Mouse (Mus musculus) c-Kit-negative CD71-positive TER-119-positive erythroid progenitor cells, embryonic 14.5 days (primary cell): Measurements from ENCODE around the gene Traf3.

Experiments used
- DNase-seq: peaks from one replicate; pipeline ENCODE4 v3.0.0-alpha.2; 2013; ENCODE audit warnings: low read depth, low spot score

Traf3 gene

DNA sequence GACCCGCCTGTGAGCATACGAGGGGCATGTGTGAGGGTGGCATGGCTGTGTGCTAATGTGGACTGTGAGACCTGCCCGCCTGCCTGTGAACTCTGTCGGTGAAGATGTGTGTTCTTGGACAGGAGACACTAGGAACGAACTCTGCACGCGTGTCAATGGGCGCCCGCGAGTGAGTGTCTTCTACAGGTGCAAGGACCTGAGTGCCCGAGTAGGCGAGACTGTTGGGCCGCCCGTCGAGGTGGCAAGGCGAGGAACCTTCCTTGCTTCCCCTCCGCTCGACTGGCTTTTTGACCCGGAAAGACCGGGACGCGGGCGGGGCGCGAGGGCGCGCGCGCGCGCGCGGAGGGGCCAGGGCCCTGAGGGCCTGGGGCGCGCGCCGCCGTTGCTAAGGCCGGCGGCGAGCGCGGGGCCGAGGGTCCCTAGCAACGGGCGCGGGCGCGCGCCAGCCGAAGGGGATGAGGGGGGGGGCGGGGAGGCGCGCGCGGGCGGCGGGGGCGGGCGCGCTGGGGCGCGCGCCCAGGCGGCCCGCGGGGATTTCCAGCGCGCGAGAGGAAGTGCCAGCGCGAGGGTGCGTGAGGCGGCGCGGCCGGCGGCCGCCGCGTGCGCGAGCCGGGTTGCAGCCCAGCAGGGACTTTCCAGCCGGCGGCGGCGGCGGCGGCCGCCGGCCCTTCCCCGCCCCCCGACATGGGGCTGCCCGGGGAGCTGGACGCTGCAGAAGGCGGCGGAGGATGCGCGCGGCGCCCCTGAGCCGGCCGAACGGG is at the start of gene Traf3:
Gene Traf3, plus strand, starts transcription at position 540 of the 761 bp plus-strand sequence.
- DNase-seq = no peak

GRCm38 (mm10) chr12:111119506-111120085 is 46.6 kb upstream of the Traf3 start:
- no peak for DNase-seq

DNA sequence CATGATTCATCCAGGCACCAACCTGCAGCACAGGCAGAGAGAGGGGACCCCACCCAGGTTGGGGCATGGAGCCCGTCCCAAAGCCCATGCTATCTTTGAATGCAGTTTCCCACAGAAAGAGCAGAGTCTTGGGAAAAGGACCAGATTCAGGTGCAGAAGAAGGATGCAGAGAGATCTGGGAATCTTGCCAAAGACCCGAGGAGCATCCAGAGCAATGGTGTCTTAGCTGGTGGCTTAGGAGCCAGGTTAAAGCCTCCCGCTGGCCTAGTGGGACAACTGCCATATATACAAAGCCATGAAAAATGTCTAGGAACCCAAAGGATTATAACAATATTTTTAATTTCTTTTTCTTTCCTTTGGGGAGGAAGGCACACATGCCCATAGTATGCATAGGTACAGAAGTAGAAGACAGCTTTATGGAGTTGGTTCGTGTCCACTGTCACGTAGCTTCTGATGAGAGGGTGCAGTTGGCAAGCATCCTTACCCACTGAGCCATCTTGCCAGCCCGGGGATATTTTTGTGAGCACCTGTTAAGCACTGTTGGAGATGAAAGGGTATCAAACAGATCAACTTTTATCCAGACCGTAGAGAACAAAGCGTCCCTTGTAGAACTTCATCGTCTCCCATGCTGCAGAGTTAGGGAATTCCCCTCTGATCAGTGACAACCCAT is 45.1 kb upstream of the Traf3 start:
- DNase-seq = no peak

GRCm38 (mm10) chr12:111122332-111122852 is 43.8 kb upstream of the Traf3 start:
- DNase-seq = peak; percentile 12

- no peak for DNase-seq
Measured at GRCm38 (mm10) chr12:111124601-111125260, 41.4 kb upstream of the Traf3 start.

DNA sequence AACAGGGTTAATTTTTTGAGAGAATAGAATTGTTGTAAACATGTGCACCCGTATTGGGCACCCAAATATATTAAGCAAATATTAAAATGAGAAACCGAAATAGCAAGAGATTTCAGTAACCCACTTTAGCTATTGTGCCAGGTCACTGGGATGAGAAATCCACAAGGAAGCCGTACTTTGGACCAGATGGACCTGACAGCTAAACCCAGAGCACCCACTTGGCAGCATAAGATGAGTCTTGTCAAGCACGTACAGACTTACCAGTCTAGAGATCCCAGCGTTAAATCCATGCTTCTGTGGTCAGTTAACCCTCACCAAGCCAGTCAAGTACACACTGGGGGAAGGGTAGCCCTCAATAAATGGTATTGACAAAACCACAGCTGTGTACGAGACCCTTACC is 40.5 kb upstream of the Traf3 start:
- no peak for DNase-seq

- DNase-seq = no peak
Measured at GRCm38 (mm10) chr12:111134169-111134568, 32.0 kb upstream of the Traf3 start.

DNA sequence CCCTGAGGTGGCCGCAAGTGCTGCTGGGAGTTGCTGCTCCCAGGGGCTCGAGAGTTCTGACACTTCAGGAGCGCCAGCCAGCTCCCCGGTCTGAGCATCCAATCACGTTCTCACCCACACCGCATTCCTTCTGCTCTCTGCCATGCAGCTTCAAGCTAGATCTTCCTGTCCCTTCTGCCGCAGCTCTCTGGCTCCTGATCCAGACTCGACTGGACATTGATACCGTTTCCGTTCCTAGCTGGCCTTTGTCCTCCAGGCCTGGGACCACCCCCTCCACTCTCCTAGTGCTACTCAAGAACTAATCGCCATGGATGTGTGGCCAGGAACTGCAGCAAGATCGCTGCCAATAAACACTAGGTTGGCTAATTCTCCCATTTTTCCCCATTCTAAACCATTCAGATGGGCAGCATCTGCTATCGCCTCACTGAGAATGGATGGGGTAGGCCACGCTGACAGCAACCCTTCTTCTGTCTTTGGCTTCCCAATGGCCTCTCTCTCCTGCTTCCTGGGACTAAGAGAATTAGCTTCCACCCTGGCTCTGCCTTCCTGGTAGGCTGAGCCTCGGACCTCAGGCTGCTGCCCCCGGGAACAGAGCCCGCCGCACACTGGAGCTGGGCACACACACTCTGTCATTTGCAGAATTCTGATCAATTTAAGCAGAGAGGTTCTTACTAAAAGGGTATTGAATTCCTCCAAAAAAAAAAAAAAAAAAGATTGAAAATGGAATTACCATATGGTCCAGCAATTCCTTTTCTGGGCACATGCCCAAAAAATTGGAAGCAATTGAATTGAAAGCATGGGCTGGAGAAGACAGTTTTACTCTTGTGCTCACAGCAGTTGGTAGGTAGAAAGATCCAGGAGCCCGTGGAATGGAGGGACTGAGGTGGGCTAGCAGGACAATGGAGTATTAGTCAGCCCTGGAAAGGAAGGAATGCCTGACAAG is 31.1 kb upstream of the Traf3 start:
- no peak for DNase-seq

GRCm38 (mm10) chr12:111135953-111136352 is 30.2 kb upstream of the Traf3 start:
- no peak for DNase-seq

GRCm38 (mm10) chr12:111137079-111137478 is 29.1 kb upstream of the Traf3 start:
- no peak for DNase-seq

DNA sequence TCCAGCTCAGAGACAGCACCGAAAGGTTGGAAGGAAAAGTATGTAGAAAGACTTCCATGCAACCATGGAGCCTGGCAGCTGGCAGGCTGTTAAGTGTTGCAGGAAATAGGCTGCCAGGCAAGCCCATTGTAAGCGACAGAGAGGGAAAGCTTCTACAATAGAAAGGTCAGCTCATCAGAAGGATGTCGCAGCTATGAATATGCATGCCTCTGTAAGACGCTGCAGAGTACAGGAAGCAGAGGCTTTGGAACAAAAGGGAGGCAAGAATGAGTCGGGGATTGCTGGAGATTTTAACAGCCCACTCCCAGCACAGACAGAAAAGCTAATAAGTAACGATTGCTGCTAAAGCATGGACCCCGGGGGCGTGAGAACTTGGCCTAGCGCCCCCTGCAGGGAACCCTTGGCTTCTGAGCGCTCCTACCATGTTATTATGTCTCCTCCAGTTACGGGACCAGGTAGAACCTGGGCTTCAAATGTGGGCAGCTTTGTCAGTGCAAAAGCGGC is 23.1 kb upstream of the Traf3 start:
- no peak for DNase-seq

DNA sequence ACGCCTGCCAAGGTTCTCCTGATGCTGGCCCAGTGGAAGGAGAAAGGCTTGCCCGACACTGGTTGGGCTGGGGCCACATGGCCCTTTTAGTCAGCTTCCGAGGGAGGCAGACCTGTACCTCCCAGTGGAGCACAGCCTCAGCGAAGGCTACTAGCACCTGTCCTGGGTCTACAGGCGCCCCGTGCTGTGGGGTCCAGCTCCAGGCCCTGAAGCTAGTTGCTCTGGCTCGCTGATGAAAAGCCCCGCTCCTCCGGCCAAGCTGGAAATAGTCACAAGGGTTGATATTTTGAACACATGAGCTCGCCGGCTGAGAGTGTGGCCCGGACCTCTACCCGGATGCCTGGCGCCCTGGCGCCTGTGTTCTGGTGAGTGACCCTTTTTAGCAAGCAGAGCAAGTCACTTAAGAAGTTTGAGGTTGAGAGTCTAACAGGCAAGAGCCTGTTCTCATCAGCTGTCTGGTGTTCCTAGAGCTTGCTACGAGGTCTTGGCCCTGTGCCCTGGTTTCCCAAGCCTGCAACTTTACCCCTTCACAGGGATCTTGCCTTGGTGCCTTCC is 22.6 kb upstream of the Traf3 start:
- DNase-seq = no peak

- DNase-seq = no peak
Measured at GRCm38 (mm10) chr12:111144598-111144997, 21.6 kb upstream of the Traf3 start.

- no peak for DNase-seq
Measured at GRCm38 (mm10) chr12:111145269-111145668, 20.9 kb upstream of the Traf3 start.

- no peak for DNase-seq
Measured at GRCm38 (mm10) chr12:111149495-111150235, 16.5 kb upstream of the Traf3 start.

- no peak for DNase-seq
Measured at GRCm38 (mm10) chr12:111150236-111150596, 16.0 kb upstream of the Traf3 start.

GRCm38 (mm10) chr12:111151422-111152156 is 14.6 kb upstream of the Traf3 start:
- DNase-seq = no peak

GRCm38 (mm10) chr12:111152579-111152978 is 13.6 kb upstream of the Traf3 start:
- DNase-seq = no peak
